Mouse (Mus musculus) testis, adult 2 months (tissue): ENCODE measurements around the gene Srd5a1.

Experiments used
- CTCF ChIP-seq: fragments of 200-500 bp; IDR thresholded peaks from 2 replicates; pipeline ENCODE4 v1.5.1; 2012; ENCODE audit warnings: low read depth, mild to moderate bottlenecking, inconsistent platforms, low read length, moderate library complexity; ENCODE audit not compliant: control insufficient read depth, insufficient read depth, insufficient replicate concordance
- POLR2A ChIP-seq: fragments of 200-500 bp; IDR thresholded peaks from 2 replicates; pipeline ENCODE4 v1.6.1; 2012; ENCODE audit warnings: low read depth, mild to moderate bottlenecking, inconsistent platforms, low read length, moderate library complexity; ENCODE audit not compliant: control insufficient read depth

GRCm38 (mm10) chr13:69534654-69535551 lies 76.3 kb downstream of the Srd5a1 start:
- no peak for TF ChIP-seq CTCF
- peak; percentile 59 for TF ChIP-seq POLR2A
